Mouse (Mus musculus) cerebral cortex, adult 2 months (tissue): ENCODE results near the gene Myoz2.

Experiments
- WGBS: fragments of 180-500 bp; shearing (Covaris S2); methylation state at CpG from one replicate; pipeline ENCODE4 v1.1.7; 2018; 5-methylcytosine and 5-hydroxymethylcytosine counted together

Gene Myoz2

GRCm38 (mm10) chr3:122998511-122998910 lies 36.3 kb downstream of the Myoz2 start:
- WGBS, result 79% methylated on average over 8 of the region's 8 CpGs

GRCm38 (mm10) chr3:122996968-122997367 lies 37.8 kb downstream of the Myoz2 start:
- 70% methylated on average over 1 of the region's 1 CpGs for WGBS

DNA sequence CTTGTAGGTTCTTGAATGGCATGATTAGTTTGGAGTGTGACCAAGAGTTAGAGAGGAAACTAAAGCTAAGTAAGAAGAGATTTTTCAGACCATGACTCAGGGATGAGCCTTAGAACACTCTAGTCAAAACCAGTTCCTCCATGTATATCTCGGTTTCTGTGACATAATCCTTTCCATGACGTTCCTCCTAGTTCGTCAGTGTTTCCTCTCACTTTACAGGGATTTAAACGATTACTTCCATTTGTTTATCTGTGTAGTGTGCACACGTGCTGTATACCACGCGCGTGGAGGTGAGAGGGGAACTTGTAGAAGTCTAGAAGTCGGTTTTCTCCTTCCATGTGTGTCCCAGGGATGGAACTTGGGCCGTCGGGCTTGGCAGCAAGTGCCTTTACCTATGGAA lies 47.9 kb downstream of the Myoz2 start:
- 92% methylated on average over 11 of the region's 11 CpGs for WGBS

DNA sequence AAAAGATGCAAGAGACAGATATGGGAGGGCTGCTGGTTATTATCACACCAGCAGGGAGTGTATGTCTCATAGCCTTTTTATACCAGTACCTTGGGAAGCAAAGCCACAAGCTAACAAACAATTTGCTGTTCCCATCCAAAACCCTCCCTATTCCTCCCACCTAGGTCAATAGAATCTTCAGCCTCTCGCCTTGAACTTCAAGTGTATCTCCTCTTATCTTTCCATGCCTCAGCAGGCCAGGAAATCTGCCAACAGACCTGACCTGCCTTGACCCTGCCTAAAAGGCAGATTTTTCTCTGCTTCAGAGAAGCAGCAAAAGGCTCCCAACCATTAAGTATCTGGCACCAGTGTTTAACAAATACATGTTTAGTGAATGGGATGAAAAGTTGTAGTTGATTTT lies 48.4 kb downstream of the Myoz2 start:
- WGBS, result 45% methylated on average over 1 of the region's 1 CpGs

- WGBS, result 13% methylated on average over 13 of the region's 13 CpGs
These were observed 49.5 kb downstream of the Myoz2 start for GRCm38 (mm10) chr3:122985183-122985944.

GRCm38 (mm10) chr3:122984249-122985182 lies 50.3 kb downstream of the Myoz2 start, which contains the start of gene Usp53:
Gene Usp53, minus strand, starts transcription at chr3:122984510.
- WGBS, result under 1% methylated on average over 93 of the region's 94 CpGs

DNA sequence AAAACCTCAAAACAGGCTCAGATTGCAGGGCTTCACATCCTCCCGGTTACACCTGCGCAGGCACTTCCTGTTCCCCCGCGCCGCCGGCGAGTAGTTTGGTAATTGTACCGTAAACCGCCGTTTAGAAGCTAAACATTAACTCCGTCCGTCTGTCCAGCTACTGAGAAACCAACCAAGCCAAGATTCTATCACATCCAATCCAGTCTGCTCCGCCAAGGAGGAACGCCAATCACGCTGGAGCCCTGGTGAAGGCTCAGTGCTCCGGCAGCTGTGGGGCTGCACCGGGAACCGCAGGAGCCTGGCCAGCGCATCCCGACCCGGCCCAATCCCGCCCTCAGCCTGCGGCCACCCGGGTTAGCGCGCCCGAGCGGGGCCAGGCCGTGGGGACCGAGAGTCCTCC lies 51.0 kb downstream of the Myoz2 start:
- WGBS, result under 1% methylated on average over 30 of the region's 30 CpGs

DNA sequence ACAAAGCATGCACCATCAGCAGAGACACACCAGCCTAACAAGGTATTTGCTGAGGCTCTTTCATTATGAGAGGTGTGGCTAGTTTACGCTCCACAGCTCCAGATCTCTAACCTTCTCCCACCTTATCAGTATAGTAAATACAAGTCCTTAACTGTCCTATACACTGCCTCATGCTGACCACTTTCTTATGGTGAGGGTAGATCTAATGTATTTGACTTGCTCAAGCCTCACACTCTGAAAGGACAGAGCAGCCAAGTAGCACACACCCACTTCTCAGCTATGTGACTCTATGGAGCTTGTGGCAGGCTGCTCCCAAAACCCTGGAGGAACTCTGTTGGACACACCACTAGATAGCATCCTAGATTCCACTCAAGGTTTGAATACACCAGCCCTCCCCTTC lies 58.9 kb downstream of the Myoz2 start:
- 89% methylated on average over 1 of the region's 1 CpGs for WGBS

DNA sequence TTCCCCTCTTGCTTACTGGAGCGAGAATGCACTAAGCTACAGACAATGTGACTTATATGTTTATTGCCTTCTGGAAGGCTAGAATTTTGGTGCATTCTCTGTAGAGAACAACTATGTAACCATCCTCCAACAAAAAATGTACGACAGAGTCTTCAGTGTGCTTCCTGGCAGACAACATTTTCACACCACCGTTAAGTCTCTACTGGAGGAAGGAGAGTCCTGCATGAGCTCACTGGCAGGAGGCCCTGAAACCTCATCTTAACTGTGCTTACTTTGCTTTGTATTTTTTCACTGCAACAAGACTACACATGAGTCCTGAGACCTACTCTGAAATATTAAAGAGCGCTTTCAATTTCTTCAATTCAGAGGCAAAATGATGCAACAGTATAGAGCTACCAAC lies 59.5 kb downstream of the Myoz2 start:
- 48% methylated on average over 4 of the region's 4 CpGs for WGBS

DNA sequence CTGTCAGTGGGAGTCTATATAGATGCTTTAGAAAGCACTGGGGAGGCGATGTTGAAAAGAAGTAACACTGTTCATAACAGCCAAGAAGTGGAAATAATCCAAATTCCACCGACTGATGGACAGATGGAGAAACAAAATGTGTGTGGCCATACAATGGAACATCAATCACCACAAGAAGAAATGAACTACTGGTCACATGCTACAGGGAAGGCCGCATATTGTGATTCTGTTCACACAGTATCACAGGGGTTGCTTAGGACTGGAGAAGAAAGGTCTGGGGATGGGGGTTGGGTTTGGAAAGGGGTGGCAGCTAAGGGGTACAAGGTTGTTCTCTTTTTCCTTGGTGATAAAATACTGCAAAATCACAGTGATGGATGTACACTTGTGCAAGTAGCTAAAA lies 60.0 kb downstream of the Myoz2 start:
- 35% methylated on average over 3 of the region's 3 CpGs for WGBS

GRCm38 (mm10) chr3:122972126-122972822 lies 62.5 kb downstream of the Myoz2 start:
- 82% methylated on average over 3 of the region's 3 CpGs for WGBS

DNA sequence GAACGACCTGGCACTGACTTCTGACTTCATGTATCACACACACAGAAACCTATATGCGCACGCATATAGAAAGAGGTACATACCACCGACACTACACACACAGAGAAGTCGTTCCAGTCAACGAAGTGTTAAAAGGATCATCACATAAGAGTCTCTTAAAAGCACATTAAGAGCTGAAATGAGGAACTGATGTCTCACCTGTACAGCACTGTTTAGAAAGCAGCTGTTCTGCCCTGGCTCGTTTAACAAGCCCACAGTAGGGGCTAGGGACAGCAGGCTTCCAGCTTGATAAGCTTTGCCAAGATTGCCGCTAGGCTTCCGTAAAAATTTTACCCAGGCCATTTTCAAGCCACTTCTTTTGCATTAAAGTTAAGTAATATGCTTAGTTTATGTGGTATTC lies 66.4 kb downstream of the Myoz2 start:
- 88% methylated on average over 9 of the region's 9 CpGs for WGBS

DNA sequence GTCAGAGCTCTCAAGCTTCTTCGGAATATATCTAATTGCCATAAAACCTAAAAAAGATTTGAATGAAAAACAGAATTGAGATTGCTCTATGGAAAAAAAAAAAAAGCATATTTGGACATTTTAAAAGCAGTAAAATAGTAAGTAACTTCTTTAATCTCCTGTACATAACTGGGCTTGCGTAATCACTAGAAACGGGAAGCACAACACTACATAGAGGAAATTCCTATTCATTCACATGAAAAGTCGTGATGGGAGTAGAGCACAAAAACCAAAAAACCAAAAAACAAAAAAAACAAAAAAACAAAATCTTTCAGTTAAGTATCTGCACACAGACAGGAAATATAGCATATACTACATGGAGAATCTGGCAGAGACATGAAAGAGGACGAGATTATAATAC lies 70.5 kb downstream of the Myoz2 start:
- 80% methylated on average over 5 of the region's 5 CpGs for WGBS
